Mouse (Mus musculus): ENCODE measurements around the gene Cygb. TPM values are rescaled to one million over a fixed set of nuclear protein-coding genes. Genes with fewer than 3 reads are reported as not detected.

The Cygb gene
- total RNA-seq, 2 experiments from 2014 or later = not detected

DNA sequence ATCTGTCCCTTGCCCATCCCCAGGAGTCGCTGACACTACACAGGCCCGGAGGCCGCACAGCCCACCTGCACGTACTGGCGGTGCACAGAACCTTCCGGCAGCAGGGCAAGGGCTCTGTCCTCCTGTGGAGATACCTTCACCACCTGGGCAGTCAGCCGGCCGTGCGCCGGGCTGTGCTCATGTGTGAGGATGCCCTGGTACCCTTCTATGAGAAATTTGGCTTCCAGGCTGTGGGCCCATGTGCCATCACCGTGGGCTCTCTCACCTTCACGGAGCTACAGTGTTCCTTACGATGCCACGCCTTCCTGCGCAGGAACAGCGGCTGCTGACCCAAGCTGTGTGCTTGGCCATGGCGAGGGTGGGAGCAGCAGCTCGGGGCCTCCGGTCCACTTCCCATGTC, 57.3 kb downstream of the Cygb start:
- ATAC-seq (replicated peaks; ENCODE audit: low FRiP score, poor library complexity, severe bottlenecking) = no peak

Other genes with a start within 250 kb of the Cygb start
- 5.8 and 11.7 TPM in 2 replicates for gene Rnf157, start 241.3 kb downstream of the Cygb start, total RNA-seq (2015; ENCODE audit: low replicate concordance)
- gene Rnf157, start 241.3 kb downstream of the Cygb start, total RNA-seq (2017; ENCODE audit: low replicate concordance) = 9.2 and 9.8 TPM in 2 replicates
- 153 and 187 TPM in 2 replicates for gene Ubald2, start 220.2 kb downstream of the Cygb start, total RNA-seq (2015; ENCODE audit: low replicate concordance)
- gene Ubald2, start 220.2 kb downstream of the Cygb start, total RNA-seq (2017; ENCODE audit: low replicate concordance) = 47.2 and 63.3 TPM in 2 replicates
- not detected in 2 replicates for gene Qrich2, start 188.1 kb downstream of the Cygb start, total RNA-seq (2015; ENCODE audit: low replicate concordance)
- not detected in 2 replicates for gene Qrich2, start 188.1 kb downstream of the Cygb start, total RNA-seq (2017; ENCODE audit: low replicate concordance)
- 10.8 and 15.9 TPM in 2 replicates for gene Prpsap1, start 160.1 kb downstream of the Cygb start, total RNA-seq (2015; ENCODE audit: low replicate concordance)
- 9.5 and 12.0 TPM in 2 replicates for gene Prpsap1, start 160.1 kb downstream of the Cygb start, total RNA-seq (2017; ENCODE audit: low replicate concordance)
- gene Sphk1, start 123.4 kb downstream of the Cygb start, total RNA-seq (2015; ENCODE audit: low replicate concordance) = 34.0 and 39.3 TPM in 2 replicates
- gene Sphk1, start 123.4 kb downstream of the Cygb start, total RNA-seq (2017; ENCODE audit: low replicate concordance) = 65.2 and 96.7 TPM in 2 replicates
- 95.5 and 136 TPM in 2 replicates for gene Ube2o, start 72.9 kb downstream of the Cygb start, total RNA-seq (2015; ENCODE audit: low replicate concordance)
- 126 and 150 TPM in 2 replicates for gene Ube2o, start 72.9 kb downstream of the Cygb start, total RNA-seq (2017; ENCODE audit: low replicate concordance)
- not detected in 2 replicates for gene Aanat, start 67.9 kb downstream of the Cygb start, total RNA-seq (2015; ENCODE audit: low replicate concordance)
- gene Aanat, start 67.9 kb downstream of the Cygb start, total RNA-seq (2017; ENCODE audit: low replicate concordance) = not detected in 2 replicates
- 6.3 and 12.6 TPM in 2 replicates for gene Rhbdf2, start 27.3 kb downstream of the Cygb start, total RNA-seq (2015; ENCODE audit: low replicate concordance)
- 5.9 and 11.5 TPM in 2 replicates for gene Rhbdf2, start 27.3 kb downstream of the Cygb start, total RNA-seq (2017; ENCODE audit: low replicate concordance)
- gene Prcd, start 779 bp downstream of the Cygb start, total RNA-seq (2015; ENCODE audit: low replicate concordance) = not detected in 2 replicates
- not detected in 2 replicates for gene Prcd, start 779 bp downstream of the Cygb start, total RNA-seq (2017; ENCODE audit: low replicate concordance)
- not detected in 2 replicates for gene St6galnac1, start 121.2 kb upstream of the Cygb start, total RNA-seq (2015; ENCODE audit: low replicate concordance)
- gene St6galnac1, start 121.2 kb upstream of the Cygb start, total RNA-seq (2017; ENCODE audit: low replicate concordance) = not detected in 2 replicates
- gene Mxra7, start 173.7 kb upstream of the Cygb start, total RNA-seq (2015; ENCODE audit: low replicate concordance) = not detected in 2 replicates
- gene Mxra7, start 173.7 kb upstream of the Cygb start, total RNA-seq (2017; ENCODE audit: low replicate concordance) = 0.13 TPM in 1 of 2 replicates, not detected in the other
- gene Mettl23, start 189.0 kb upstream of the Cygb start, total RNA-seq (2015; ENCODE audit: low replicate concordance) = 27.4 and 60.4 TPM in 2 replicates
- 17.8 and 18.4 TPM in 2 replicates for gene Mettl23, start 189.0 kb upstream of the Cygb start, total RNA-seq (2017; ENCODE audit: low replicate concordance)
- 5.4 and 18.0 TPM in 2 replicates for gene Jmjd6, start 189.1 kb upstream of the Cygb start, total RNA-seq (2015; ENCODE audit: low replicate concordance)
- gene Jmjd6, start 189.1 kb upstream of the Cygb start, total RNA-seq (2017; ENCODE audit: low replicate concordance) = 5.1 and 10.8 TPM in 2 replicates
- 6.8 and 34.8 TPM in 2 replicates for gene Mfsd11, start 198.1 kb upstream of the Cygb start, total RNA-seq (2015; ENCODE audit: low replicate concordance)
- 7.6 and 15.8 TPM in 2 replicates for gene Mfsd11, start 198.1 kb upstream of the Cygb start, total RNA-seq (2017; ENCODE audit: low replicate concordance)
- gene Srsf2, start 198.8 kb upstream of the Cygb start, total RNA-seq (2015; ENCODE audit: low replicate concordance) = 911 and 1,279 TPM in 2 replicates
- 284 and 388 TPM in 2 replicates for gene Srsf2, start 198.8 kb upstream of the Cygb start, total RNA-seq (2017; ENCODE audit: low replicate concordance)

All from erythroid progenitor cell, adult 5-6 weeks (primary cell).